Mouse (Mus musculus): ENCODE measurements around the gene Mdm2. TPM values are rescaled to one million over a fixed set of nuclear protein-coding genes. Genes with fewer than 3 reads are reported as not detected.

The Mdm2 gene
- polyA plus RNA-seq, 1 experiment from 2014 or later = 38.2 TPM

DNA sequence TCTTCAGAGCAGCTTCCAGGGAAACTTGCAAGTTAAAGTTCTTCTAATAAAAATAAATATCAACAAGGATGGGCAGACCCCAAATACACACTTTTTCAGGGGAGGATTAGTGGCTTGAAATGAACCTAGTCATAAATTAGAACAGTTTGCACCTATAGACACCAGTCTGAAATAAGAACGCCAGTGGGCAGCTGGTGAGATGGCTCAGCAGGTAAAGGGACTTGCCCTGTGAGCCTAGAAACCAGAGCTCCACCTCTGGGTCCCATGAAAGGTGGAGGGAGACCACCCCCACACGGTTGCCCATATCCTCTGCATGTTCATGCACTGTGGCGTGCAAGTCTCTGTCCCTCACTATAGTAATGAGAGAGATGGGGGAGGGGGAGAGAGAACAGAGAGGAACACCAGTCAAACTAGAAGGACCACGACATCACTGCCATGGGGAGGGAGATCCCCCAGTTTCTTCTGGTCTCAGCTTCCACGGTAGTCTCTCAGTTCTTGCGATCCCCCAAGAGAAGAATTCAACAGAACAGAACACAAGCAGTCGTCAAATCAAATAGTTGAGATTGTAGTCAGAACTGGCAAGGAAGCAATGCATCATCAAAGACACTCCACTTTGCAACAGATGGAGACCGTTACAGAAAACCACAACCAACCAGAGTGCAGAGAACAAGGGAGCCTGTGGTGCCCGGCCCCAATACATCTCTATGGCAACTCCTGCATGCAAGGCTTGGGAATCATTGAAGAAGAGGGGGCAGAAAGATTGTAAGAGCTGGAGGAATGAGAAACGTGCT is 58.8 kb downstream of the Mdm2 start:
- no peaks in the 10 kb centered on the region for H3K36me3 ChIP-seq
- no peaks in the 10 kb centered on the region for H3K9me3 ChIP-seq
- WGBS = 71% methylated on average over 10 of the region's 10 CpGs
- H3K9ac ChIP-seq = no peak overlapping the region
- H3K4me3 ChIP-seq (replicated peaks) = no peak overlapping the region
- ATAC-seq (ENCODE audit: insufficient read depth, low FRiP score, low read depth) = no peak
- H3K27me3 ChIP-seq (replicated peaks) = no peaks in the 10 kb centered on the region
- no peaks in the 10 kb centered on the region for H3K4me1 ChIP-seq
- H3K27ac ChIP-seq = no peak overlapping the region
- H3K4me2 ChIP-seq = no peak overlapping the region

DNA sequence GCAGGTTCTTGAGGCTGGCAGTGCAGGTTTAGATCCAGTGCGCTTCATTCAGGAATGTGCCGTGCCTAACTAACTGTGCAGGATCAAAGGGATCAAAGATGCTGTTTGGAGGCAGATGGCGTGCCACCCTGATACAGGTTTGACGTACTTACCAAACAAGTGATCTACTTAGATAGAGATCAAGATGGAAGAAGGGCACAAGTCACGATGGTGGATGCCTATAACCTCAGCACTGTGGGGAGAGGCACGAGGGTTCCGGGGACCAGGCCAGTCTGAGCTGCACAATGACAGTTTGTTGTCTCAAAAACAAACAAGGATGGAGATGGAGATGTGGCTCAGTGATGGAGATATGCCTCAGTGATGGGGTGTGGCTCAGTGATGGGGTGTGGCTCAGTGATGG is 59.8 kb downstream of the Mdm2 start:
- H3K4me2 ChIP-seq = no peak overlapping the region
- no peaks in the 10 kb centered on the region for H3K27me3 ChIP-seq (replicated peaks)
- no peak overlapping the region for H3K27ac ChIP-seq
- WGBS = 83% methylated on average over 7 of the region's 7 CpGs
- no peaks in the 10 kb centered on the region for H3K36me3 ChIP-seq
- H3K9ac ChIP-seq = no peak overlapping the region
- no peaks in the 10 kb centered on the region for H3K9me3 ChIP-seq
- no peak overlapping the region for H3K4me3 ChIP-seq (replicated peaks)
- ATAC-seq (ENCODE audit: insufficient read depth, low FRiP score, low read depth) = no peak
- H3K4me1 ChIP-seq = no peaks in the 10 kb centered on the region

DNA sequence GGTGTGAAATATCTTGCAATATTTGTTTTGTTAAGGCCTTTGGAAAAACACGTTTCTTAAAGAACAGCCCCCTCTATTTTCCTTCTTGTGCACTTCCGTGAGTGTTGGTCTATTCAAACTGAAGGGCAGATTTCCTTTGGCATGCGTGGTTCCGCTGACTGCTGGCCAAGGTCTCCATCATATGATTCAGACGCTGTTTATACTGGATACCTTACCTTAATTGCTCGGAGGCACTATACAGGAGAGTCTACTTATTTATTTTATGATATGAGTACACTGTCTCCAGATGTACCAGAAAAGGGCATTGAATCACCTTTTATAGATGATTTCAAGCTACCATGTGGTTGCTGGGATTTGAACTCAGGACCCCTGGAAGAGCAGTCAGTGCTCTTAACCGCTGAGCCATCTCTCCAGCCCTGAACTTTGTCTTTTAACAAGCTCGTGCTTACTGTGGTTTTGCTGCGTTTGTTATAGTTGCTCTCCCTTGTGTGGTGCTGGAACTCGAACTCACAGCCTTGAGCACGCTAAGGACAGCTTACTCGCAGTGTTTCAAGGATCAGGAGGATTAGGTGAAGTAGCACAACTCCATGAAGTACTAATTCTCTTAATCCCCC is 60.4 kb downstream of the Mdm2 start:
- H3K27ac ChIP-seq = no peak overlapping the region
- no peak overlapping the region for H3K4me2 ChIP-seq
- no peaks in the 10 kb centered on the region for H3K27me3 ChIP-seq (replicated peaks)
- H3K4me3 ChIP-seq (replicated peaks) = no peak overlapping the region
- ATAC-seq (ENCODE audit: insufficient read depth, low FRiP score, low read depth) = no peak
- H3K9ac ChIP-seq = no peak overlapping the region
- no peaks in the 10 kb centered on the region for H3K4me1 ChIP-seq
- no peaks in the 10 kb centered on the region for H3K9me3 ChIP-seq
- no peaks in the 10 kb centered on the region for H3K36me3 ChIP-seq
- 81% methylated on average over 12 of the region's 12 CpGs for WGBS

DNA sequence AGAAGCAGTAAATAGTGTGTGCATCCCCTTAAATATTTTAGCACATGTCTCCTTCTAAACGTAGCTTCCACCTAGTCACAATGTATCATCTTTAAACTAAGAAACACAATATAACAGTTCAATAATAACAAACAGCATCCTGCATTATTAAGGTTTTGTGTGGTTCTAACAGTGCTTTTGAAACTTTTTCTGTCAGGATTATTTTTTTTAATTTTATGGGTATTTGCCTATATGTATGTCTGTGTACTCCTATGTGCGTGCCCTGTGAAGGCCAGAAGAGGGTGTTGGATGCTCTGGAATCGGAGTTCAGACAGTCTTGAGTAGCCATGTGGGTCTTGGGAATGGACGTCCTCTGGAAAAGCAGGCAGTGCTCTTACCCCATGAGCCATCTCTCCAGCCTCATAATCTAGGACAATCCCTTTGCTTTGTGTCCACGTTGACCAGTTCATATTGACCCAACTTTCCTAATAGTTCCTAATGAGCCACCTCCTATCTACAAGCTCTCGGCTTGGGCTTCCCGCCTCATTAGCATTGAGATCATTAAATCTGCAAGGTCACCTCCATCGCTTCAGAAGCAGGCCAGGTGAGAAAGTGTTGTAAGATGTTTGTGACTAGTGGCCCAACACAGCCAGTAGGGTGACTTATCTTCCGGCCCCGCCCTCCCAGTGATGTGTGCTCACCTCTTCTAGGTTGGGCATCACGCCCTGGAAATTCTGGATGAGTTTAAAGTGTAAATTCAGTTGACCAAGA is 61.1 kb downstream of the Mdm2 start:
- no peak for ATAC-seq (ENCODE audit: insufficient read depth, low FRiP score, low read depth)
- no peaks in the 10 kb centered on the region for H3K4me1 ChIP-seq
- WGBS = 83% methylated on average over 11 of the region's 11 CpGs
- no peak overlapping the region for H3K27ac ChIP-seq
- no peaks in the 10 kb centered on the region for H3K27me3 ChIP-seq (replicated peaks)
- H3K9me3 ChIP-seq = no peaks in the 10 kb centered on the region
- no peak overlapping the region for H3K4me2 ChIP-seq
- H3K4me3 ChIP-seq (replicated peaks) = no peak overlapping the region
- H3K9ac ChIP-seq = no peak overlapping the region
- no peaks in the 10 kb centered on the region for H3K36me3 ChIP-seq

- Histone ChIP-seq H3K36me3 (no peaks in the 10 kb centered on the region), H3K9ac (no peak overlapping the region), H3K27me3 (replicated peaks) (no peaks in the 10 kb centered on the region), H3K9me3 (no peaks in the 10 kb centered on the region), H3K4me3 (replicated peaks) (no peak overlapping the region), H3K4me1 (no peaks in the 10 kb centered on the region), H3K27ac (no peak overlapping the region), H3K4me2 (no peak overlapping the region)
- ATAC-seq (ENCODE audit: insufficient read depth, low FRiP score, low read depth) = no peak
- 72% methylated on average over 3 of the region's 3 CpGs for WGBS
These were observed 61.9 kb downstream of the Mdm2 start for GRCm38 (mm10) chr10:117648643-117649042.

DNA sequence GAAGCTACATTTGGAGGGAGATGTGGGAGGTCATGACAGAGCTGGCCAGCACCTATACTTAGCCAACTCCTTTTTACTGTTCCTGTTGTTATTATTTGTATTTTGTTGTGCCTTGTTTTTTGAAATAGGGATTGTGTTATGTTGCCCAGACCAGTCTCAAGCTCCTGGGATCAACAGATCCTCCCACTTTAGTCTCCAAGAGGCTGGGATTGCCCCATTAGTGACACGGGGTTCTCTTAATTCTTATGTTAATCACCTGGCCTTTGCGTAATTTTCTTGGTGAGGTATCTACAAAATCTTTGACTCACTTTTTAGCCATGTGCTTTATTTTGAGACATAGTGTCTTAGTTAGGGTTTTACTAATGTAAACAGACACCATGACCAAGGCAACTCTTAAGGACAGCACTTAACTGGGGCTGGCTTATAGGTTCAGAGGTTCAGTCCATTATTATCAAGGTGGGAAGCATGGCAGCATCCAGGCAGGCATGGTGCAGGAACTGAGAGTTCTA is 62.5 kb downstream of the Mdm2 start:
- H3K36me3 ChIP-seq = no peaks in the 10 kb centered on the region
- no peak overlapping the region for H3K4me3 ChIP-seq (replicated peaks)
- no peak overlapping the region for H3K27ac ChIP-seq
- H3K4me1 ChIP-seq = no peaks in the 10 kb centered on the region
- no peaks in the 10 kb centered on the region for H3K9me3 ChIP-seq
- H3K27me3 ChIP-seq (replicated peaks) = no peaks in the 10 kb centered on the region
- H3K9ac ChIP-seq = no peak overlapping the region
- ATAC-seq (ENCODE audit: insufficient read depth, low FRiP score, low read depth) = no peak
- no peak overlapping the region for H3K4me2 ChIP-seq
- 81% methylated on average over 2 of the region's 2 CpGs for WGBS

DNA sequence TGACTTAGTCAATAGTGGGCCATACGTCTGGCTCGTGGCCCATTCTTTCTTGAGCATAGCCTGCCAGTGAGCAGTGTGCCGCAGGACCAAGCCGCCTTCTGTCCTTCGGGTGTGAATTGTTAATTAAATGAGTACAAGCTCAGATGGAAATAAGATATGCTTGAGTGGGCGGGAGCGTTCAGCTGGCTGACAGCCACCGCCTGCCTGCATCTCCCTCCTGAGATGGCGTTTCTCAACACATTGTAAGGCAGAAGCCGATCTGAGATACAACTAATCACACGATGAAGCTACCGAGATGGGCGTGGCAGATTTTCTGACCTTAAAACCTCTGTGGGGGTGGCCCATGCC is 63.4 kb downstream of the Mdm2 start:
- Histone ChIP-seq H3K27me3 (replicated peaks) (no peaks in the 10 kb centered on the region), H3K9ac (no peak overlapping the region), H3K36me3 (no peaks in the 10 kb centered on the region), H3K4me3 (replicated peaks) (no peak overlapping the region), H3K9me3 (no peaks in the 10 kb centered on the region), H3K27ac (no peak overlapping the region), H3K4me1 (no peaks in the 10 kb centered on the region), H3K4me2 (no peak overlapping the region)
- ATAC-seq (ENCODE audit: insufficient read depth, low FRiP score, low read depth) = no peak
- WGBS = 79% methylated on average over 13 of the region's 13 CpGs

GRCm38 (mm10) chr10:117646482-117647157 is 63.9 kb downstream of the Mdm2 start:
- Histone ChIP-seq H3K4me3 (replicated peaks) (no peak overlapping the region), H3K9ac (no peak overlapping the region), H3K36me3 (no peaks in the 10 kb centered on the region), H3K27me3 (replicated peaks) (no peaks in the 10 kb centered on the region), H3K4me2 (no peak overlapping the region), H3K27ac (no peak overlapping the region), H3K9me3 (no peaks in the 10 kb centered on the region), H3K4me1 (no peaks in the 10 kb centered on the region)
- ATAC-seq (ENCODE audit: insufficient read depth, low FRiP score, low read depth) = no peak
- WGBS = 83% methylated on average over 5 of the region's 5 CpGs

GRCm38 (mm10) chr10:117645487-117645964 is 65.0 kb downstream of the Mdm2 start:
- WGBS = 71% methylated on average over 7 of the region's 7 CpGs
- ATAC-seq (ENCODE audit: insufficient read depth, low FRiP score, low read depth) = no peak
- Histone ChIP-seq H3K9me3 (no peaks in the 10 kb centered on the region), H3K36me3 (no peaks in the 10 kb centered on the region), H3K27ac (no peak overlapping the region), H3K4me3 (replicated peaks) (no peak overlapping the region), H3K4me2 (no peak overlapping the region), H3K9ac (no peak overlapping the region), H3K27me3 (replicated peaks) (no peaks in the 10 kb centered on the region), H3K4me1 (no peaks in the 10 kb centered on the region)

DNA sequence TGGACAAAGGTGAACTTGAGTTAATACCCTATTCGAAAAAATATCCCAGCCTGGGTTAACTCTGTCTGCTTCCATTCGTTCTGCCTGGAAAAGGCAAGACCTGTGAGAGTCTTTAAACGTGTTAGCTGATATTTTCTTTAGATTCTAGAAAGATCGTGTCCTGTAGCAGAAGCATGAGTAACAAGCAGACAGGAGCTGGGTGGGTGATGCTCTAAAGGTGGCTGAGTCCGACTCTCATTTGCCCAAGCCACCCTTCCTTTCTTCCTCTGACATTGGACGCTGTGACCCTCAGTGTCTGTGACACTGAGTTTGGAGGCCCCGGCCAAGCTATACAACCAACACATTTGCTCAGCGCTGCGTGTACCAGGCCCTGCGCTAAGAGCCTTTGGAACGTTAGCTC is 65.7 kb downstream of the Mdm2 start:
- Histone ChIP-seq H3K9ac (no peak overlapping the region), H3K4me2 (no peak overlapping the region), H3K4me1 (no peaks in the 10 kb centered on the region; the same call in 1 of the 2 replicates), H3K27me3 (replicated peaks) (no peaks in the 10 kb centered on the region), H3K36me3 (no peaks in the 10 kb centered on the region), H3K27ac (no peak overlapping the region), H3K9me3 (no peaks in the 10 kb centered on the region), H3K4me3 (replicated peaks) (no peak overlapping the region)
- no peak for ATAC-seq (ENCODE audit: insufficient read depth, low FRiP score, low read depth)
- 76% methylated on average over 11 of the region's 11 CpGs for WGBS

DNA sequence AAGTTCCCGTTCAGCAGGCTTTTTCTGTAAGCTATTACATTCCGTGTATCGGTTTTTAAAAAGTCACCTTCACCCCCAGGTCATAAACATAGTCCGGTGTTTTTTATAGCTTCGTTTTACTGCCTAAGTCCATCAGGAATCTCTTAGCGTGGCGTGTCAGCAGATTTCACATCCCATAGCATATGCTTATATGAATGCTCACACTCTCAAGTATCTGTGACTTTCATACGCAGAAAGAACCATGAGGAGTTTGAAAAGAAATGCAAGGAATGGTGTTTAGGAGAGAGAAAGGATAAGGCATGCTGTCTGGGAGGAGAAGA is 66.2 kb downstream of the Mdm2 start:
- ATAC-seq (ENCODE audit: insufficient read depth, low FRiP score, low read depth) = no peak
- Histone ChIP-seq H3K9ac (no peak overlapping the region), H3K9me3 (no peaks in the 10 kb centered on the region), H3K27ac (no peak overlapping the region), H3K4me1 (no peaks in the 10 kb centered on the region; the same call in 1 of the 2 replicates), H3K4me2 (no peak overlapping the region), H3K27me3 (replicated peaks) (no peaks in the 10 kb centered on the region), H3K36me3 (no peaks in the 10 kb centered on the region), H3K4me3 (replicated peaks) (no peak overlapping the region)
- 61% methylated on average over 8 of the region's 8 CpGs for WGBS
